Mouse (Mus musculus): ENCODE measurements at regions not wholly inside any gene's neighbourhood (a gene's known extent, or its start where the extent isn't known, plus 50 kb on each side); places are given as distances from the start of the nearest gene placed in this dataset.

DNA sequence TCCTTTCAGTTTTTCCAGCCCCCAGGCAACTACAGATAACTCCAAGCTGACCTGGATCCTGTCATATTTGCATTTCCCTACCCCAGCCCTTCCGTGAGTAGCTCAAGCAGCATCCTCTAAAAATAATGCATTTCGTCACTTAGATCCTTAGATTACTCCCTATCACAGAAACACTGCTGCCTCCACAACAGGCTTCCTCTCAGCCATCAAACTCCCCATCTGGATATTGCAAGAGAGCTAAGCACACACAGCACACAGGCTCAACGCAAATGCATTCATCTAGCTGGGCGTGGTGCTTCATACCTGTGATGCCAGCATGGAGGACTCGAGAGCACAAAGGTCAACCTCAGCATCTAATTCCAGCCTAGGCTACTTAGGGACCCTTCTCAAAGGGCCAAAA lies 260.9 kb downstream of the Sox4 start:
- no peak for DNase-seq

DNA sequence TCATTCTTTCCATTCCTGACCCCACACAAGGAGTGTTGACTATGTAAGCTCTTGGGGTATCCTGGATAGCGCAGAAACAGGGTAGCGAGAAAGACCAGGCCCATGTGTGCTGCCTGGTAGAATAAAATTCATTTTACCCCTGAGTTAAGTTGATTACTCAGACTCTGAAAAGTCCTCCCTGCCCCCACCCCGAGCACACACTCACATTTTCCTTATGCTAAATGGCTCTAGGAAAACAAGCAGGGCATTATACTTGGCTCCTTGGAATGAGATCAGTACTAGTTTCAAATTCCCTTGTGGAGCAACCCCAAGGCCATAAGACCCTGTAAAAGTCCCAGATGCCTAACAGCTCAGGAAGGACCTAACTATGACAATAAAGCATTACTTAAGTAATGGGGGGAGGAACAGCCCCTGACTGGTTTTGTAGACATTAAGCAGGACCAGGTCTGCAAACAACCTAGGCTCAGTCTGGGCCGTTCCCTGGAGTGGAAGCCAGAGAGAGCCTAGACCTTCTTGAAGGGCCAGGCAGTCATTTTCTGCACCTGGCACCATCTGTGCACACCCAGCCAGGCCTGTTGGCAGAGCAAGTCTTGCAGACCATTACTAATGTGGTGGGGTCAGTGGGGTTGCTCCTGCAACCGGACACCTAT lies 262.9 kb downstream of the Sox4 start:
- no peak for DNase-seq

DNA sequence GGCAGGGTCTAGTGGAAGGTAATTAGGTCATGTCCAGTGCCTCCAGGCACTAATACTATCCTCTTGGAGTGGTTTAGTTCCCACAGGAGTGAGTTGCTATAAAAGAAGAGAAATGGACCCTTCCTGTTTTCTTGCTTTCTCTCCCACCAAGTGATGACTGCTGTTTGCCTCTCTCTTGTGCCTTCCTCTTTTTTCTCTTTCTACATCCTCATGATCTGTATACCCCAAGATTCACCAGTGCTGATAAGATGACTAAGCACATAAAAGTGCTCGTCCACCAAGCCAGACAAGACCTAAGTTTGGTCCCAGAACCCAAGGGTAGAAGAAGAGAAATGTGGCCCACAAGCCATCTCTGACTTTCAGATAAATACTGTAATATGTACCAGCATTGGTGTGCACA lies 265.7 kb downstream of the Sox4 start:
- no peak for DNase-seq

DNA sequence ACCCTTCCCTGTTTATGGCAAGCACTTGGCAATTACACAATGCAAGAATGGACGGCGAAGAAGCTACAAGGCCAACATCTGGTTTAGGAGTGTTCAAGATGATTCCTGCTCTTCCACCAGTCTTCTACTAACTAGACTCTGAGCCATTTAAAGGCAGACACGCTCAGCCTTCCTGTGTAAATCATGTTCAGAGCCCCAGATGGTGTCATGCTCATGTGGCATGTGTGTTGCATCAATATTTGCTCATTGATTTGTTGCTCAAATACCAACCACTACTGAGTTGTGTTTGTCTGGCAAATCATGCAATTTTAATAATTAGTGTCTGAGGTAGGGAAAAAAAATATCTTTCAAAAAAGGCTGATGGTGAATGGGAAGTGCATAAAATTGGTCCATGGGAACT lies 269.2 kb downstream of the Sox4 start:
- no peak for DNase-seq

DNA sequence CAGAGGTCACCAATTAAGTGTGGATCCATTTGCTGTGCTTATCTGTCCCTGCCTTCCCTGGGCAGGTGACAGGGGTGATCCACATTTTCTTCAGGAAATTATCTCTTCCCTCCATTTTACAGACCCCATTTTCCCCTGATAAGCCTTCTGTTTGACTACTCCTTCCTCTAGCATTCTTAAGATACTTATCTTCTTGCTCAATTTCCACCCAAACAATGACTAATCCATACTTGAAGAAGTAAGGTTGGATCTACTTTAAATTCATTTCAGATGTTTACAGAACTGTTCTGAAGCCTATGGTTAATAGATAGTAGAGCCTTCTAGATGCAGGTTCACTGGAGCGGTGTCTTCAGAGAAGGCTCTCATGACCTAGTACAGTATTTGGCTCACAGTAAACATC lies 273.2 kb downstream of the Sox4 start:
- DNase-seq = no peak

DNA sequence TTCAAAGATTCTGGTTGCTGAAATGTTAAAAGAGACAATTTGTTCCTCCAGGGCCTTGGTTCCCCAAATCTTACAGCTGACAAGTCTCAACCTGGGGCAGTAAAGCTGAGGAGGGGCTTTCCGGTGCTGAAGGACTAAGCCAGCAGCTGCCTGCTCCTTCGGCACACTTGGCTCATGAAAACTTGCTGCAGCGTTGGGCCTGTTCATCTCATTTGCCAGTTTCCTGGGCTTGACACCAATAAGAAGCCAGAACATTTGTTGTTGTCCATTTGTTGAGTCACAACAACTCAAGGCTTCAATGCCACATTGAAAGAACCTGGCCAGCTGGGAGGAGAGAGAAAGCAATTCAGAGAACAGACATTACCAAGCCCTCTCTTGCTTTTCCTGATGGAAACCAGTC lies 279.9 kb downstream of the Sox4 start:
- no peak for DNase-seq

DNA sequence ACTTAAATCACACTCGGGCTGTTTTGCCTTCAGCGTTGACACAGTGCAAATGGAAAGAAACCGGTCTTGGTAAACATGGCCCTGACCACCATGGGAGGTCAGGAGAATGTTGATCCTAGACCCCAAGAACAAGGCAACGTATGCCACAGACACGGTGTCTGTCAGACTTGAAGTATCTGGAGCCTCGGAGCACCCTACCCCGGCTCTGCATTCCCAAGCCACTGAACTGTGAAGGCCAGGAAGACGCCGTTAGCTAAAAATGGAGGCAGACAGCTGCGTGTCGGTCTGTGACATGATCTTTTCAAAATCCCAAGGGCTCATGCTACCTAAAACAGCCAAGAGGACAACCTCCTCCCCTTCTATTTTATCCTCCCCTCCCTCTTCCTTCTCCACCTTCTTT lies 282.0 kb downstream of the Sox4 start:
- DNase-seq = no peak

DNA sequence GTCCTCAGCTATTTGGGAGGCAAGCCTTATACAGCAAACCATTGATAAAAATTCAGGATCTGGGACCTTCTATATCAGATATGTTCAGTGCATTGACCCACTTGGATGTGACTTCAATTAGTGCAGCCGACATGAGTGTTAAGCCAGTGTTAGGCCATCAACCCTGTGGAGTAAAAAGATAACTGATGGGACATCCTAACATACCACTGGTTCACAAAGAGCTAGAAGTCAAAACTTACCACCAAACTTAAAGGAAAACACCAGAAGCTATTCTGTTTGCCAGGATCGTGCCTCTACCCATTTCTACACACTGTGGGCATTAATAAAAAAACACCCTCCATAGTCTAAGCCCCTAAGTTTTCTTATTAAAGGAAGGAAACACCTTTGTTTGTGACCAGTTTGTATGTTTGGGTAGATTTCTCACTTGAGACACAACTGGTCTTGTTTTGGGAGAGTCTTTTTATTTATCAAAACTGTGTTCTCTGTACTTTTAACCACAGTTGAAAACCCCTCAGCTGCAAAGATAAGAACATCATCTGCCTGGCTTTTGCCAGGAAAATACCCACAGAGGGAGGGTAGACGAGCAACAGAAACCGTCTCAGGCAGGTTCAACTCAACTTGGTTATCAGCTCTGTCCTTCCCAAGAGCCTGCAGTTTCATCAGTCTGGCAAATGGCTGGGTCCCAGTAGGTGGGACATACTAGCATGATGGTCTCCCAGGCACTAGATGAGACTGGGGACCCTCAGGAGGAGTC lies 283.5 kb downstream of the Sox4 start:
- no peak for DNase-seq

DNA sequence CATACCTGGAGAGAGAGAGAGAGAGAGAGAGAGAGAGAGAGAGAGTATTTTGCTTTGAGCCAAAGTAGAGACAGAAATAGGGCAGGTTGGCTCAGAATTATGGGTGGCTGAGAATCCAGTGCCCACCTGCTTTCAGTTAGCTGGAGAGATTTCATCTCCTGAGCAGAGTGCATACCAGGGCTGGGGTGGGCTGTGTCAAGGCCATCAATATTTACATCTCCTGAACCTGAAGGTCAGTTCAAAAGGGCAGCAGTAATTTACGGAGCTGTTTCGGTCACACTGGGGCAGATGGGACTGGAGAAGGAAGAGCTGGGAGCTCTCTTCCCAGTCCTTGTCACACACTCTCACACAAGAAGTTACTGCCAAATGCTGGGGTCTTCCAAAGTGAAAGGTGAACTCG lies 286.7 kb downstream of the Sox4 start:
- no peak for DNase-seq

DNA sequence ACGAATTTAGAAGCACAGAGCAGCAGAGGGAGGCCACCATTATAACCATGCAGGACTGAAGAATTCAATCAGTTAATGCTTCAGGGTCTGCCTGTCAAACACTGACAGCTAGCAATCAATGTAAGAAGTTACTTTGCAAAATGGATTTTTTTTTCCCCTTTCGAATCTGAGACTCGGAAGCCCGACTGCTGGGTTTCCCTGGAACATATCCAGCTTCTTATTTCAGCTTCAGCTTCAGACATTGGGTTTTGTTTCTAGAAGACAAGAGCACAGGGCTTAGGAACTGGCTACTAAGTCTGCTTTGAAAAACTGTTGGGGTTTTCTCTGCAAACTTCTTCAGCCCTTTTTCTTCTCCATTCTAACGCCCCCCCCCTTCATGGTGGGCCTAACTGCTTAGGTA lies 288.4 kb downstream of the Sox4 start:
- no peak for DNase-seq

DNA sequence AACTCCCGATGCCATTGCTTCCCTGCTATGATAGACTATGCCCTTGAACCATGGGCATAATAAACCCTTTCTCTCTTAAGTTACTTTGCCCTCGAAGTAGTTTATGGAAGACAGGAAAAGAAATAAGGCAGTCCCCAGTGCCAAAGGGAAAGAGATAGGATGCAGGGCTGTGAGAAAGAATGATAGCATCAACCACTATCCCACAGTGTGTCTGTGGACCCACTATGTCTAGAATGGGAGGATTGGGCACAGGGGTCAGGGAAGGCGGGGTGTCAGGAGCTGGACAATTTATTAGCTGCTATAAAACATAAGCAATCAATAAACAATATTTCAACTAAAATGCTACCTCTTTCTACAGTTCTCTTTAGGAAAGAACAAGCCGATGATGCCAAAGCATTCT lies 288.8 kb downstream of the Sox4 start:
- no peak for DNase-seq

DNA sequence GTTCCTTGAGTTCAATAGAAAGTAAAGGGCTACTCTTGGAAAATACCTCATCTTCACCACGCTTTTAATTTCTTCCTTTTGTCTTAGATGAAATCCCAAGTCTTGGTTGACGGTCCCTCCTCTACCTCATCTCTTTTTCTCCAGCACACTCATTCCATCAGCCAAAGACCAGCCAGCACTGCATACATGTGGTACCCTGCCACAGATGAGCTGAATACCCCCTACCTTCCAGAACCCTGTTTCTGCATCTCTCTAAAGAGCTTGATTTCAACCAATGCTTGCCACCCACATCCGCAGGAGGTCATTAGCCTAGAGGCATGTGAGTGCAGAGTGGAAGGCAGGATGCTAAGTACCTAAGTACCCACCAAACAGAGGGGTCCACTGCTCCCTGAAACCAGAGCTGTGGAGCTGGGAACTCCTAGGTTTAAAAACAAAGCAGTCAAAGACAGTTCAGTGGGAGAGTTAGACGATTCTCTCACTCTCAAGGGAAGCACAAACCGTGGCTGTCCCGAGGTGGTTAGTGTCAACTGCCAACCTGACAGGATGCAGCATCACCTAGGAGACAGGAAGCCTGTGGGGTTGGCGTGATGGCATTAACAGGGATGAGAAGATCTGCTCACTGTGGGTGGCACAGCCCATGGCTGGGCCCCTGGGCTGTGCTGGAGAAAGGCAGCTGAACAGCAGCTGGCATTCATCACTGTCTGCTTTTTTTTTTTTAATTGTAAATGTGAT lies 289.4 kb downstream of the Sox4 start:
- peak; percentile 36 to 53 for DNase-seq

DNA sequence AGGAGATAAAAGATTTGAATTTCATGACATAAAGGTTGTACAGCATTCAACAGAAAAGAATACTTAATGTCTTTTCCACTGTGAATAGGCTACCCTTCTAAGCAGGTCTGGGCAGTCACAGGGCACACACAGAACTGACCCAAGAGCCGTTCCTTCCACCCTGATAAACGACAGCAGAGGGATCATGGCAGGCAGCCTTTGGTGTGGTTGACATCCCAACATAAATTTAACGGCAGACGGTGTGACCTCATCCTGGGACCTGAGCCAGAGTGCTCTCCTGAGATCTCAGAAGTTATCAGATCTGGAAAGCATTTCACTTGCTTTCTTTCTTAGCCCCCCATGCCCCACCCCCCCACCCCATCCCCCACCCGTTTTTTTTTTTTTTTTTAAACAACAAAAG lies 290.1 kb downstream of the Sox4 start:
- DNase-seq = no peak

DNA sequence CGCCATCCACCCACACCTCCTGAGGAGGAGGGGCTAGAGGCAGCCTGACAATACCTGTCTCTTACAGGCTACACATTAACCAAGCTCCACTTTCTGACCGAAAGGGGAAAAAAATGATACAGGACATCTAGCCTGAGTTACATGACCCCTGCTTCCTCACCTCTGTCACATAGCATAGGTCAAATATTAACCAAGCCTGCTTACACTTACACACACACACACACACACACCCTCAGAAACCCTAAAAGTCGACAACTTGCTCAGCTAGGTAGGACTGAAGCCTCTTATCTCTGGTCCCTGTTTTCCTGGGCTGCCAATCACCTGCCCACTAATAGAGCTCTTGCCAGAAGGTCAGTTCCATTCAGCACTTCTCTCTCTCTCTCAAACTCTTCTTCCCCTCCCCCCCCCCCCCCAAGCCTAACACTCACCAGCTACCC lies 291.2 kb downstream of the Sox4 start:
- no peak for DNase-seq

DNA sequence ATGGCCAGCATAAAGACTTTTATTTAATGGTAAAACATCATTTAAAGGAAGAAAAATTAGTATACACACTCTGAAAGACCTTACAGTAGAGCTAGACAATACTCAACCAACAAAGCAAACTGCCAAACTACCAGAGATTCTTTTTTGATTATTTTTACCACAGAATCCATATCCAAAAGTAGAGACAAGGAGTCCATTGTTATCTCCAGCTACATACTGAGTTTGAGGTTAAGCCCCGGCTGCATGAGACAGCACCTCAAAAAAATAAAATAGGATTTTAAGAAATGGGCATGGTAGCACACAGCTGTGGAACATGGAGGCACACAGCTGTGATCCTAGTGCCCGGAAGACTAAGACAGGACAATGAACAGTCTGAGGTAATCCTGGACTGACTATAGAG lies 293.4 kb downstream of the Sox4 start:
- no peak for DNase-seq

DNA sequence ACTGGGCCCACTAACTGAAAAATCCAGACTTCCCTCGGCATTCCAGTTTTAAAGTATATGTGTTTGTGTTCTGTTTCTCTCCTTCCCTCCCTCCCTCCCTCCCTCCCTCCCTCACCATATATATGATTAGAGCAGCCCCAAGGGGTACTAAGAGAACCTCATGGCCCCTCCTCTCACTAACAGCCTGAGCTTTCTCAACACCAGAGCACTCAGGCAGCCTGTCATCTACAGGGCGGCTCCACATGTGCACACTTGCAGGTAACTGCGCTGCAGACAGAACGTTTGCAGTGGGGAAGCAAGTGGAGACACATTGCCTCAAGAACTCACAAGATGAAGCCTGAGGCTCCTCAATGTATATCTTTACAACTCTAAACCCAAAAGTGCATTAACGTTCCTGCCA lies 294.9 kb downstream of the Sox4 start:
- DNase-seq = no peak

DNA sequence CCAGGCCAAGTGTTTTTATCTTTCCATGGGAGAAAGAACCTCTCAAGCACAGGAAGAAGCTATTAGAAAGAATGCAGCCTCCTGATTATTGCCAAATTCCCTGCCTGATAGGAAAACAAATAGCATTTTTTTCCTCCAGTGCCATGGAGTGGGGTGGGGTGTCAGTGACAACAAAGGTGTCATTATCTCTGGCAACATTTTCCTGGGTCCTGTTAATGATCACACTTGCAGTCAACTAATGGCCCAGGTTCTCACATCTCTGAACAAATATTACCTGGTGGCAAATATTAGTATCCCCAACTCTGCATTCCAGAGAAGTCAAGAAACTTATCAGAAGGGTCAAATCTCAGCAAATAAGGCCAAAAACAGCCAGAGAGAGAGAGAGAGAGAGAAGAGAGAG lies 298.6 kb downstream of the Sox4 start:
- no peak for DNase-seq

DNA sequence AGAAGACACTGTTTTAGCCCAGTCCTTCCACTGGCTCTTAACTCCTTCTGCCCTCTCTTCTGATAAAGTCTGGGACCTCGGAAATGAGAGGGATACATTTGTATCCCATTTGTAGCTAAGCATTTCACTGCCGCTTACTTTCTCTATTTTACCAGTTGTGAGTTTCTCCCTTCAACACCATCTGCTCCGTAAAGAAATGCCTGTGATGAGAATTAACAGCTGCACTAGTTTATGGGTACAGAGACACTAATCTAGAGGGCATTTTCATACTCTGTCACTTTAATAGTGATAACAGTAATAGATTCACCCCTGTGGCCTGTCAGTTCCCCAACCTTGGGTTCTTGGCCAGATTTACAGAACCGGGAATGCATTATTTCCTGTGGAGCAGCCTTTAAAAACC lies 300.2 kb downstream of the Sox4 start:
- no peak for DNase-seq

DNA sequence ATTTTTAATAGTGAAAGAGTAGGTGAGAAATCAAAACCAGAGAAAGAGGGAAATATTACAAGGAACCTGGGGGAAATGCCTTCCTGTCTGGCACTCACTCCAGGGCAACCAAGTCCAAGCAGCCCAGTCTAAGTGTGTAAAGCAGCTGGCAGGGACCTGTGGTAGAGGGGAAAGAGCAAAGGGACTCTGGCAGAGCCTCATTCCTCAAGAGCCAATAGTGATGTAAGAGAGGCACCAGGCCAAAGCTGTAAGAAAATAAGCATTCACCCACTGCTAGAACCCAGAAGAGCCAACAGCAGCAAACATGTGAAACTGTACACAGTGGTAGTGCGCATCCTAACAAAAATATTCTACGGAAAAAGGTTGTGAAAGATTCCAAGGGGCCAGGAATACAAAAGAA lies 301.7 kb downstream of the Sox4 start:
- no peak for DNase-seq

DNA sequence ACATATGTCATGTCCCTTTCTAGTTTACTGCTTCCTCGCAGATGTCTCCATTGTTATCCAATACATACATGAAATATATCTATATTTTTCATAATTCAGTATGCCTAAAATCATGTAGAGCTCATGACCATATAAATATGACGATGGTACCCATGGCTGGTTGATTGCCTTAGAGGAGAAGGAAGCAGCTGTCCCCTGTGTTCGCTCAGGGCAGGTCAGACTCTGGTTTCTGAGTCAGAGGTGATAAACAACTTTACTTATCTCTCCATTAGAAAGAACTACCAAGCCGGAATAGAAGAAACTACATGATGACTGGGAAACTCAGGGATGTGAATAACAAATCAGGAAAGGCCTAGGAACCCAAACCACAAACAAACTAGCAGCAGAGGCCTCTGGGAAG lies 307.6 kb downstream of the Sox4 start:
- DNase-seq = no peak

DNA sequence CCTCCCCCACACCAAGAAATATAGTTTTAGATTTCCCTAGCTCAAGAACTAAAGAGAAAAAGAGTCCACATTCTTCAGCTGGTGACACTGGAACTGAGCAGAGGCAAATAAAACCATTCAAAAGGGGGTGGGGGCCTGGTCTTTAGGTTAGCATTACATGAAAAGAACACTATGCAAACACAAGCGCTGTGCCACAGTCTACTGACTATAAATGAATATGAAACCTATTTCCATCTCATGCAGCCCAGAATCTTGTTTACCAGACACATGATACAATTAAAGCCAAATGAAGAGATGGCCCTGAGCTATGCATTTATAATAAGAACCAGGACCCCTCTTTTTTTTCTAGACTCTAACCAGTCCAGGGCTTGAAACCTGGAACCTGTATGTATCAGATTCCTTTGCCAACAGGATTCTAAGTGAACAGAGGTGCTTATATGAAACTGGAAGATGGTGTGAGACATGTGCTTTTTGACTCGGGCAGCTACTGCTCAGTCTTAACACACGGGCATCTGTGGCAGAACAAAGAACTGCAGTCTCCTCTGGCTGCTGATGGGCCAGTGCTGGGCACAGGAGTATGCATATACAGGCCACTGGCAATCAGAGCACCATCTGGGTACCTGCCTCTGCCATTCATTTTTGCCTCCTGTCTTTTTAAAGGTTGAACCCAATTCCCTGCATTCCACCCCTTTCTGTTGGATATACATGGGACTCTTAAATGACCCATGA lies 308.5 kb downstream of the Sox4 start:
- DNase-seq = no peak

DNA sequence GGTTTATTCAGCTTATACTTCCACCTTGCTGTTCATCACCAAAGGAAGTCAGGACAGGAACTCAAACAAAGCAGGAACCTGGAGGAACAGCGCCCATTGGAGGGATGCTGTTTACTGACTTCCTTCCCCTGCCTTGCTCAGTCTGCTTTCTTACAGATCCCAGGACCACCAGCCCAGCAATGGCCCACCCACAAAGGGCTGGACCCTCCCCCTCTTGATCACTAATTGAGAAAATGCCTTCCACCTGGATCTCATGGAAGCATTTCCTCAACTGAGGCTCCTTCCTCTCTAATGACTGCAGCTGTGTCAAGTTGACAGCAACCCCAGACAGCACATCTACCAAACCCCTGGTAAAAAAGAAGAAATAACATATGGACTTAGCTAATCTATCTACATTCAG lies 312.7 kb downstream of the Sox4 start:
- DNase-seq = no peak

DNA sequence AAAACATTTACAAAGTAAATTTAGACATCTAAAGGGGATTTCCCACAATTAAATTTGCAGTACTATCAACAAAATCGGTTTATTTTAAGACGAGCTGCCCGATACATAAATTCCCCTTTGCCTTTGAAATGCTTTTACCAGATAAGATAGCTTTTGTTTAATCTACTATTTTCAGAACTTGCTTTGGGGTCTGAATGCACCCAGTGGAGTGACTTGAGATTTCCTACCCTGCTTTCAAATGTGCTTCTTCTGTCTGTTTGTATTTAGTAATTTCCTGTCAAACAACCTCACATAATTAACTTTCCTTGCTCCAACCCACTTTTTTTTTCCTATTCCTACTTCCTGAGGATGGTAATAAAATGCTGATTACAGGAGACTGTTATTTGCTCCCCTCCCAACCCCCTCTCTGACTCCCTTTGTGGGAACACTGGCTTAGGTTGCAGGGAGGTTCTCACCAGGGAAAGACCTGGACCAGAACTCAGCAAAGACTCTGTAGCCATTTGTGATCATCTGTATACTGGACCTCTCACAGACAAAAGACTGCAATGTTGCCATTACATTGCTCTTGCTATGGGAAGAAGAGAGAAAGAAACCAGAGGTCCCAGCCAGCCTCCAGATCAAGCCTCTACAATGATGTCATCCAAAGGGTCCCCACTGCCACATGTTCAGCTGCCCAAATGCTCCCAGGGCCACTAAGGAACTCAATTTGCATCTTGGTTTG lies 318.1 kb downstream of the Sox4 start:
- no peak for DNase-seq
